10 mouse cellular contexts compared by ENCODE assay signal in genomic region chr3:127706445-127707088, GRCm38 (mm10).
A peak's percentile ranks its signal among the peaks of the same experiment; 100 is the strongest.
DNase-seq lines count a peak whose midpoint lies in the region; ATAC-seq and TF ChIP-seq lines count a peak whose summit lies in the region.
"Had no signal": no experiment of that assay in that cellular context is flagged by ENCODE, and none has a peak within 500 bp of the region (broad histone marks: within the 10 kb centered on the region; RNA-seq: fewer than 3 reads in every experiment).

No protein-coding gene starts in this region.

- no peak overlapping the region for H3K9ac ChIP-seq in kidney, postnatal 0 days (ENCODE audit: low read depth, low read length)
- no peak overlapping the region; the same call in 1 of the 2 replicates for H3K9ac ChIP-seq in forebrain, embryonic 12.5 days
- H3K9ac ChIP-seq in intestine, embryonic 15.5 days, result no peak overlapping the region
- peak overlapping the region; percentile 6; the same call in 1 of the 2 replicates for H3K9ac ChIP-seq in neural tube, embryonic 13.5 days

- no peaks in the 10 kb centered on the region for H3K9me3 ChIP-seq in kidney, postnatal 0 days (replicated peaks; ENCODE audit: low read length)
- no peaks in the 10 kb centered on the region; the same call in 1 of the 2 replicates for H3K9me3 ChIP-seq in forebrain, embryonic 12.5 days
- H3K9me3 ChIP-seq in intestine, embryonic 15.5 days, result no peaks in the 10 kb centered on the region
- H3K9me3 ChIP-seq in neural tube, embryonic 13.5 days, result no peaks in the 10 kb centered on the region

- 0 out of 2 replicates have a peak, but pooled peaks cover 3% of the 10 kb centered on the region for H3K4me1 ChIP-seq in kidney, postnatal 0 days (replicated peaks; ENCODE audit: insufficient read depth, low read length)
- H3K4me1 ChIP-seq in forebrain, embryonic 12.5 days, result peaks cover 28% of the 10 kb centered on the region
- 0 out of 2 replicates have a peak, but pooled peaks cover 5% of the 10 kb centered on the region for H3K4me1 ChIP-seq in intestine, embryonic 15.5 days (replicated peaks)
- peaks cover 26% of the 10 kb centered on the region for H3K4me1 ChIP-seq in neural tube, embryonic 13.5 days (replicated peaks)

- DNase-seq in kidney, postnatal 0 days (ENCODE audit: low spot score), result no peak
- no peak for DNase-seq in kidney, postnatal 36 days
- no peak for DNase-seq in cerebellum, adult 8-10 months
- no peak for DNase-seq in adipocyte (ENCODE audit: low spot score)
- DNase-seq in left cerebral cortex, postnatal 10 days (ENCODE audit: extremely low spot score in 1 of 2, low spot score in 2 of 2), result no peak
- DNase-seq: adrenal gland, adult 8-10 months; gastrocnemius, postnatal 25 days had no signal

- no peaks in the 10 kb centered on the region for H3K27me3 ChIP-seq in kidney, postnatal 0 days (ENCODE audit: insufficient read depth, low read length)
- peaks cover 68% of the 10 kb centered on the region for H3K27me3 ChIP-seq in forebrain, embryonic 12.5 days
- H3K27me3 ChIP-seq in intestine, embryonic 15.5 days (replicated peaks), result no peaks in the 10 kb centered on the region
- peaks cover 6% of the 10 kb centered on the region for H3K27me3 ChIP-seq in neural tube, embryonic 13.5 days

- H3K4me2 ChIP-seq in kidney, postnatal 0 days (ENCODE audit: low read length), result peak overlapping the region; percentile 50
- H3K4me2 ChIP-seq in forebrain, embryonic 12.5 days, result peak overlapping the region; percentile 47
- peak overlapping the region; percentile 48; the same call in 1 of the 2 replicates for H3K4me2 ChIP-seq in intestine, embryonic 15.5 days (replicated peaks)
- H3K4me2 ChIP-seq in neural tube, embryonic 13.5 days, result peak overlapping the region; percentile 50

- TF ChIP-seq CTCF in kidney, postnatal 0 days (IDR thresholded peaks at IDR 0.05; ENCODE audit: low read depth), result no peak

- no peak overlapping the region for H3K27ac ChIP-seq in kidney, postnatal 0 days
- H3K27ac ChIP-seq in forebrain, embryonic 12.5 days, result peak overlapping the region; percentile 92
- H3K27ac ChIP-seq in intestine, embryonic 15.5 days, result no peak overlapping the region
- peak overlapping the region; percentile 57 for H3K27ac ChIP-seq in neural tube, embryonic 13.5 days (replicated peaks)

- H3K36me3 ChIP-seq in kidney, postnatal 0 days (ENCODE audit: insufficient read depth, low read length), result no peaks in the 10 kb centered on the region
- no peaks in the 10 kb centered on the region for H3K36me3 ChIP-seq in forebrain, embryonic 12.5 days (replicated peaks)
- no peaks in the 10 kb centered on the region for H3K36me3 ChIP-seq in intestine, embryonic 15.5 days
- no peaks in the 10 kb centered on the region for H3K36me3 ChIP-seq in neural tube, embryonic 13.5 days

- intact Hi-C loops in left cerebral cortex, postnatal 10 days (cut with DNase I), result no loop called here

- ATAC-seq in kidney, postnatal 0 days (replicated peaks; ENCODE audit: low FRiP score, low read depth), result no peak
- peak; percentile 18; the same call in 1 of the 2 replicates for ATAC-seq in forebrain, embryonic 12.5 days (ENCODE audit: low FRiP score)
- no peak for ATAC-seq in intestine, embryonic 15.5 days
- ATAC-seq in neural tube, embryonic 13.5 days (ENCODE audit: low read depth), result peak; percentile 6; the same call in 1 of the 2 replicates

- H3K4me3 ChIP-seq in kidney, postnatal 0 days (replicated peaks; ENCODE audit: low read depth, low read length), result 0 out of 2 replicates have a peak overlapping the region, but pooled peaks have one; percentile 6
- peak overlapping the region; percentile 19; the same call in 1 of the 2 replicates for H3K4me3 ChIP-seq in forebrain, embryonic 12.5 days (replicated peaks)
- no peak overlapping the region; the same call in 1 of the 2 replicates for H3K4me3 ChIP-seq in intestine, embryonic 15.5 days (replicated peaks)
- peak overlapping the region; percentile 26 for H3K4me3 ChIP-seq in neural tube, embryonic 13.5 days

- WGBS in kidney, postnatal 0 days, result 78% methylated on average over 8 of the region's 8 CpGs
- 28% methylated on average over 8 of the region's 8 CpGs for WGBS in forebrain, embryonic 12.5 days
- WGBS in intestine, embryonic 15.5 days, result 74% methylated on average over 8 of the region's 8 CpGs
- 42% methylated on average over 8 of the region's 8 CpGs for WGBS in neural tube, embryonic 13.5 days

Comparison
In these comparisons a context has a peak if more than half of its experiments do, and no peak if none do; other contexts are left out.
1. ATAC-seq: peak in forebrain, embryonic 12.5 days (single experiment) and neural tube, embryonic 13.5 days (single experiment); none in kidney, postnatal 0 days (single experiment) and intestine, embryonic 15.5 days (single experiment).
2. H3K27ac ChIP-seq: peak in forebrain, embryonic 12.5 days (single experiment) and neural tube, embryonic 13.5 days (single experiment); none in kidney, postnatal 0 days (single experiment) and intestine, embryonic 15.5 days (single experiment).
3. Peak in every context shown above with its lines, with median percentiles within 50 percentile points of each other: H3K4me2 ChIP-seq.